Mouse (Mus musculus): Measurements from ENCODE around the gene Mki67.

Mki67 gene

DNA sequence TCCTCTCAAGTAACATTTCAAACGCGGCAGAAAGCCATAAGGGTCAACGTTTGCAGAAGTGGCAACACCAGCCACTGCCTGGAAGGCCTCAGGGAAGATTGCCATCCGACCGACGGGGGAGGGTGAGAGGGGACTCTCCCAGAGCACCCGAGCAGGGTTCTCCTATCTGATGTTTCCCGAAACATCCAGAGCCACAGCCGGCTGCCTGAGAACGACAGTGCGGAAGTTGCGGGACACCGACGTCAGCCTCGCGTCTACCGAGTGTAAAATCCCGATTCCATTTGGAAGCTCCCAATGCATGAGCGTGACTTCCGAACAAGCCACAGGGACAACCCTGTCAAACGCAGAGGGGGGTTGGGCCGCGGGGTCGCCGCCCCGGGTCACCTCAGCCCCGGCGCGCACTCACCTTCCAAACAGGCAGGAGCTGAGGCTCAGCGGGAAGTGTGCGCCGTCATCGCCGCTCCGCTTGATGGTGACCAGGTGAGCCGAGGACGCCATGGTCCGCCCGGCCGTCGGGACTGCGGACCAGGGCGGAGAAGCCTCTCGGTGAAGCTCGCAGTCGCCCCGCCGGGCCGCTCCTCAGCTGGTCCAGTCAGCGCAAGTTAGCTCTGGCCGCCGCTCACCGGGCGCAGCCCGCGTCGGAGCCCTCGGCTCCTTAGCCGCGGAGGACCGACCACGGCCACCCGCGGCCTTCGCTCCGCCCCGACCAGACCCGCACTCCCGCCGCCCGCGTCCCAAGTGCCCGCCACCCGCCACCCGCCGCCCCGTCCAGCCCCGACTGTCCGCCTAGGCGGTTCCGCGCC, at the start of gene Mki67:
Gene Mki67, minus strand, starts transcription at position 720 of the 803 bp plus-strand sequence.
- peak; percentile 48 for DNase-seq

DNA sequence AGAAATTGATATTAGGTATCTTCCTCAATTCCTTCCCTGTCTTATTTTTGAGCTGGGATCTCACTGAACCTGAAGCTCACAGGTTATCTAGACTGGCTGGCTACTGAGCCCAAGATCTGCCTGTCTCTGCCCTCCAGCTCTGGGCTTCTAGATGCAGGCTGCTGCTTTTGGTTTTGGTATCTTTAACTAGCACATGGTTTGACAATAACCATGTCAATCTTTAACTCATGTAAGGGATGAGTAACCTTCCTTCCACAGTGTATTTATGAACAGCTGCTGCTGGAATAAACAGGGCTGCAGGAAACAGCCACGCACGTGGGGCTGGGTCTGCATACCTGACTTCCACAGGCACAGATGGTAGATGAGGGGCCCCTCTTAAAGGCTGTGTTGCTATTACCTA, 47.1 kb upstream of the Mki67 start:
- DNase-seq: no peak

DNA sequence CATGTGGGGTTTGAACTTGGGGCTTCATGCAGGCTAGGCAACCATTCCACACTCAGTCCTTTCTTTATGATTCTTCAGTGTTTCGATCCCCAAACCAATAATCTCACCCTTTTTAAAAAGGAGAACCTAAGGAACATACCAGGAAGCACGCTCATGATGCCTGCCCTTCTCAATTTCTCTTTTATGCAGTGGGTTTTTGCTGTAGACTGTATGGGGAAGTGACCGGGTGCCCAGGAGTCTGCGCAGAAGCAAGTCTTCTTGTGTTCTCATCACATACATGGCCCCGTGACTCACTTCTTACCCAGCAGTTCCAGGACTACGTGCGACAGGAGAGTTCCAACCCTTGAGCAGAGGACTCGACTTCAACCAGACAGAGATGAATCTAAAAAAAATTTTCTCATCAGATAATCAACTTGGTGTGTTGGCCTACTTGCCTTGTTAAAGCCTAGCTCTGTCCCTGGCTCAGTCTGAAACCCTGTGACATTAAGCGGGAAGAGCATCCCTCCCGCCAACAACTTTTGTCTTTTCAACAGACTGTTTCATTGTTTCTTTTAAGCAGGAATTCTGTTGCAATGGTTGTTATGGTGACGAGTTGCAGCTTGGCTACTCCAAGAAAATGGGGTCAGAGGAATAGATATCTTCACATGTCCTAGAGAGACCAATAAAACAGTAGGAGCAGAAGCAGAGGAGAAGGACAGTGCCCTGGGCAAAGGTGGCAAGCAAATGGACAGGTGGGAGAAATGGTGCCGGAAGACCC, 42.8 kb upstream of the Mki67 start:
- peak; percentile 94 for DNase-seq

DNA sequence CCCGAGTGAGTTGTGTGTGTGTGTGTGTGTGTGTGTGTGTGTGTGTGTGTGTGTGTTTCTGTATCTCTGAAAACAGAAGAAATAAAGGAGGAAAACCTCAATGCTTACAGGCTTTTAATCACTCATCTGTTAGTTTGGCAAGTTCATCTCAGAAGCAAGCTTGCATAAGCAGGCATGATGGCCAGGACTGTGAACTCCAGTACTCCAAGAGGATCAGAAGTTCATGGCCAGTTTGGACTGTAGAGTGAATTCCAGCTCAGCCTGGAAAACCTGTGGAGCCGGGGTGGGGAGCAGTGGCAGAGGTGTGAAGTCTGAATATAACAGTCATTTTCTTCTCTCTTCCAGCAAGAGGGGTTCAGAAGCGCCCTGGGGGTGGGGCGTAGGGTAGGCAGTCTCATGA, 42.0 kb upstream of the Mki67 start:
- no peak for DNase-seq

DNA sequence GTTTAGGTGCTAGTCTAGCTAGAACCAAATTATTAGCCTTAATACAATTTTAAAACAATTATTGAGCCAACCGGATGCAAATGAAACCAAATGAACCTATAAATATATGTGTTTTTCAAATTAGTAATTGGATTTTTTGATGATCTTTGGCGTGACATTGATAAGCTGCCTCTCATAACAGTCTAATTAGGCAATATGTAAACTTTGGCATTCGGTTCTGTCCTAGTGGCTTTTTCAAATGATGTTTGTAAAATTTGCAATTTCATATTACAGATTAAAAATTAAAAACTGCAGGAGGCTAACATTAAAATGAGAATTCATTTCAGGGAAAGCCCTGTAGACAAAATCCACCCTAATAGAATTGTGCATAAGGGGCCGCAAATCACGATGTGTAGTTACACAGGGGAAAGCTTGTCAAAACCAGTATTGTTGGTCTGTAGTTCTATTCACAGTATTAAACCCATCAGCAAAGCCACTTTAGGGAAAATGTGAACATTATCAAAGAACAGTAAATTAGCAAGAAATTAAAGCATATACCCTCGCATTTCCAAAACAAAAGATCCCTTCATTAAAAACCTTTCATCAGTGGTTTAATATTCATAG, 40.9 kb upstream of the Mki67 start:
- no peak for DNase-seq

DNA sequence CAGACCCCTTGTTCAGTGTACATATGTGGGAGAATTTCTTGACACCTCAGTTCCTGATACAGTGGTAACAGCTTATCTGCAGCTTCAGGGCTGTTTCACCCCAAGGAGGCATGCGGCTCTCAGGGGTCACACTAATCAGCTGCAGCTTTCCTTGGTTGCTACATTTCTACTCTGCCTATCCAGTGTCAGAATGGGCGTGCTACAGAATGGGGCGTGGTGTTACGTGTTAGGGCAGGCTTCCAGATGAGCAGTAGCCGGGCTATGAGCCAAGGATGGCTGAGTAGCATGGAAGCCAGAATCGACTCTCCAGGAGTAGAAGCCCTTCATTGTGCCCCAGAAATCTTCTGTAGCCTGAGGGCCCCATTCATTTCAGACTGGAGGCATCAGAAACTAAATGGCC, 32.8 kb upstream of the Mki67 start:
- no peak for DNase-seq

DNA sequence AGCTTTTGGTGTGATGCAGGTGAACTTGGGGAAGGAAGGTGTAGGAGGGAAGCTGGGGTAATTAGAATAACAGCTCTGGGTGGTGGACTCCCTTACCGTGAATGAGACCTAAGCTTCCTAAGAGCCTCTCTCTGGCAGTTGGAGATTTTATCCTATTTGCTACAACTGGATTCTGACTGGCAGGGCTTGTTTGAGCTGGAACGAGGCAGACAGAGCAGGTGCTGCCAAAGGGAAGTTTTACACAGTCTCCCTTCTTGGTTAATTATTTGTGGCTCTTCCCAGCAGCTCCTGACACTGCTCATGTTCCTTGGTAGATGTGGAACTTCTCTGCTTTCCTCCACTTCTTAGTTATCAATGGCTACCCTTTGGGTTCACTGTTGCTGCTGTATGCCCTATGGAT, 30.9 kb upstream of the Mki67 start:
- no peak for DNase-seq

DNA sequence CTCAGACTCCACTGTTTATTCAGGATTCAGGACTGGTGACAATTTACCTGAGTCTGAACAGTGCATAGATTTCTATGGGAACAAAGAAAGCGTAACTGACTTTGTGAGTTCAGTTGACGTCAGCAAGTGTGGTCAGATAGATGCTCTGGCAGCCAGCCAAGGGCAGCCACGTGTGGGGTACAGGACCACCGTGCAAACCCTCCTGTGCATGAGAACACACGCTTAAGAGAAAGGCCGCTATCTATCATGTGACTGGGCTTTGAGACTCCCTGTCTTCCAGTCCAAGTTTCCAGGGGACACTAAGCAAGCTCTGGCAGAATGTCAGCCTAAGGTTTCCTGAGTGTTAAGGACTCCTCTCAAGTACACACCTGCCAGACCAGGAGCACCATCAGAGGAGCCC, 30.4 kb upstream of the Mki67 start:
- no peak for DNase-seq

DNA sequence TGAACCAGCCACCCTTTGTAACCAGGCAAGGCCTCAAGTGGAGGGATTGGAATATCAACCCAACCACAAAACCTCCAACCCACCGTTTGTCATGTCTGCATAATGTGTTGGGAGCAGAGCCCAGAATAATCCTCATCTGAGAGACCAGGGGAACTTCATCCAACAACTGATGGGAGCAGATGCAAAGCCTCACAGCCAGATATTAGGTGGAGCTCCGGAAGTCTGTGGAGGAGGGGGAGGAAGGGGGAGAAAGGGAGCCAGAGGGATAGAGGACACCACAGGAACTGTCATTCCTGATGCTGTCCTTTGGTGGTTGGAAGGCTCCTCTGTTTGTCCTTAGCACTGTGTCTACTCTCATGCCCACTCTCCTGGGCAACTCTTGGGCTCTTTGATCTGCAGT, 28.9 kb upstream of the Mki67 start:
- no peak for DNase-seq

DNA sequence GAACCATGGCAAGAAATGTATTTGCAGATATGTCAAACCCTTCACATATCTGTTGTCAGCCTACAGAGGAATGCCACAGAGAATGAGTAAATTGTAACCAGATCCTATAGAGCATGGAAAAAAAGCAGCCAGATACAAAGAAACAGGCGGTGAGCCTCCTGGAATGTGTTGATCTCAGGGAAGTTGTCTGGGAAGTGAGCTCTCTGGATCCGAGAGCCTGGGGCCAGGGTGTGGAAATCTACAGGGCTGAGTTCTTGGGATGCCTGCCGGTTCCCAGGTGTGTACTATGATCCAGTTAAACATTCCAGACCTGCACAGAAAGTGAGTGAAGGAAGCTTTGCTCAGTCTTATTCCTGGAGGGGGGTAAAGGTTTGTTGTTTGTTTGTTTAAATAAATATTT, 24.3 kb upstream of the Mki67 start:
- no peak for DNase-seq

DNA sequence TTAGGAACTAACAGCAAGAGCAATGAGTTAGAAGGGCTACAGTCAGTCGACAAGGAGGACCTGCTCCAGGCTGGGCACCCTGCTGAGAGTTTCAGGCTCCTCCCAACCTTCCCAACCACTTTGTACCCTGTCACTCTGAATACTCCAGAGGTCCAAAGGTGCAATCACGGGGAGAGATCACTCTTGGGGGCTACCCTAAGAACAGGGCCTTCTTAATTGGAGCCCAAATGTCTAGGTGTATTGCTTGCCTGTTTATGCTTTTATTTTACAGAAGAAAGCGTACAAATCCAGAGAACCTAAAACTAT, 20.4 kb upstream of the Mki67 start:
- DNase-seq: no peak

DNA sequence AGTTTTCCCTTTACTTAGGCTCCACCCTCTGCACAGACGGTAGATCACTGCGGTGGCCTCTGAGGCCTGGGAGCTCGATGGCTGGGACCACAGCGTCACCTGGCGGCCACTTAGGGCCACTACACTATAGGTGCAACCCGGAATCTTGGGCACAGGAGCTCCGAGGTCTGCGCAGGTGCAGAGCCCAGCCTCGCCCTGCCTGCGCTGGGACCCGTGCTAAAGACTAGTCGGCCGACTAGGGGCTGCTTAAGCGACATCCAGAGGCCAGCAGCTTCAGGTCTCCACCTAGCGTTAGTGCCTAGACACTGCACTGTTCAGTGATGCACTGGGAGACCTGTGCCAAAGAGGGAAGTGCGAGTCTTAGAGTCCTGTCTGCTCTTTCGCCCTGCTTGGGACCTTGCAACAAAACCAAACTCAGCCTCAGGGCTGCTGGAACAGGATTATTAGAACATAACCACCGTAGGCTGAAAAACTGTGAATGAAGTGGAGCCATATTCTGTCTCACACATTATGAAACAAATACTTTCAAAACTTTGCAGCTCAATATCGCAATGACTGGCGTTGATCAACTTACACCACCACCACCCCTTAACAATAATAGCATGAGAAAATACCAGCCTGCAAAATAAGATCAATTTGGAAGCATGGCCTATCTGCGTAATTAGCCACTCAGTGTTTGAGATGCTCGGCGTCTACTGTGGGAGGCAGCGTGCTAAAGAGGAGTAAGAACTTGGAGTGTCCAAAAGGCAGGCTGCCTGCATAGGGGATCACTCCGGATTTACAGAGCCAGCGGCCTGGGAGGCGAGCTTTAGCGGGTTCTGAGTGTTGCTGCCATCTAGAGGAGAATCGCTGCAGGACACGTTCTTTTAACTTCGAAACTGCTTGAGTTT, 19.8 kb upstream of the Mki67 start:
- peak; percentile 89 for DNase-seq

DNA sequence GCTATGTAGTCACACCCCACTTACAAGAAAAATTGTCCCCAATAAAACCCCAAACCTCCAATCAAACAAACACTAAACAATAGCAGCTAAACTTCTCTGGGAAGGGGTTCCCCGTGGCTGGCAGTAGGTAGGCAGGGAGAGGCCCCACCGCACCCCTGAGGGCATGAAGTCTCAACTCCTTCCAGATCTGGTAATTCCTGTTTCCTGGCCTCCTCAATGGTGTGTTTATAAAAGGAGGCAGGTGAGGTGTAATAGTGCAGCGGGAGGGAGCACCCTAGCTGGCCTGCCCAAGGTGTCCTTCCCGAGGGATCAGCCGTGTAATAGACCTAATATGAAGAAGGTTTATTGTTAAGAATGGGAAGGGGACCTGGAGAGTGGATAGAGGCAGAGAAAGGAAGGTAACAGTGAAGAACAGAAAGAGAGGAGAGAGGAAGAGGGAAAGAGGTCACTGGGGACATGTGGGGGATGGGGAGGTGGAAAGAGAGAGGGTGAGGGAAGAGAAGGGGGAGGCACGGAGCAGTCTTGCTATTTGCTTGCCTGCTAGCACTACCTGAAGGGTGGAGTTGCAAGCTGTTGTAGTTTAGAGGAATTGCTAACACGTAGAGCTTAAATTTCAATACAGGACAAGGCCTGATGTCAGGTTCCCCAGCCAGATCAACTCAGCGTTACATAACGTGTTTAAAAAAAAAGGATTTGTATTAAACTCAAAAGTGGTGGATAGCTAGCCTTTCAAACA, 18.9 kb upstream of the Mki67 start:
- no peak for DNase-seq

DNA sequence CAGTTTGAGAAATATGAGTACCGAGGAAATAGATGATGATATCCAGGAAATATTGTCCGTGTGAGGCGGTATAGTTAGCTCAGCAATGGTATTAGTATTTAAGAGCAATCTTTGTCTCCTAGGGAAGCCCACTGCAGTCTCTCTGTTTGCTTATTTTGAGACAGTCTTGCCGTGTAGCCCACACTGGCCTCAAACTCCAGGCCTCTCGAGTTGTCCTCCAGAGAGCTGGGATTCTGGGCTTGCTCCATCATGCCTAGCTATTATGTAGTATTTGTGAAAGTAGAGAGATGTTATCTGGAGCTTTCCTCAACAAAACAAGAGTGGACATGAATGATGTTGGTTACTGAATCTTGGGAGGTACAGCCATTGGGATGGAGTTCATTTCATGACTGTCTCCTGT, 18.2 kb upstream of the Mki67 start:
- no peak for DNase-seq

DNA sequence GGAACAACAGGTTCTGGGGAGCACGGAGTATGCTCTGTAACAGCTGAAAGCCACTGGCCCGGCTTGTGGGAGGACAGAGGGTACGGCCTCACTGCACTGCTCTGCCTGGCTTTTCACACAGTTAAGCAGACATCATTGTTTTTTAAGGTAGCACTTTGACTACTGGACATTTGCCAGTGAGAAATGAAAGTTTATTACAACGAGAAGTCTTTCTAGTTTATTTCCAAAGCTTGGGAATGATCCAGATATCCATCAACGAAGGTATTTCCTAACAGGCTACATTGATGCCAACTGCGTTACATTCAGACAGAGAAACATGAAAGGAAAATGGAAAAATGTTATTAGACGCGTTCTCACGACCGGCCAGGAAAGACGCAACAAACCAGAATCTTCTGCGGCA, 11.9 kb upstream of the Mki67 start:
- DNase-seq: no peak

DNA sequence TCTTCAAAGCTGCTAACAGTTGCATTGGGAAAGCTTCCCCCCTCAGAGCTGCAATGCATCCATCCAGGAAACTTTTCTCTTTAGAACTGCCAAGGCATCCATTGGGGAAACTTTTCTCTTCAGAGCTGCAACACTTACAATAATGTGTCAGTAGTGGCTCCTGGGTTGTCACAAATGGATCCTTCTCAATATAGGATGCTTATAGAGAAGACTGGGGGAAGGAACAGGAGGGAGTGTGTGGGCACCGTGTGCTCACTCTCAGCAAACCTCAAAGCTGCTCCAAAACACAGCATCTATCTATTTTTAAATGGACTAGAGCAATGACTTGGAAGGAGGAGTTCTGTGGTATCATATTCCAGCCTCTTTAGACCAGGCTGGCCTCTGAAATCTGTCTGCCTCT, 10.5 kb upstream of the Mki67 start:
- DNase-seq: no peak

DNA sequence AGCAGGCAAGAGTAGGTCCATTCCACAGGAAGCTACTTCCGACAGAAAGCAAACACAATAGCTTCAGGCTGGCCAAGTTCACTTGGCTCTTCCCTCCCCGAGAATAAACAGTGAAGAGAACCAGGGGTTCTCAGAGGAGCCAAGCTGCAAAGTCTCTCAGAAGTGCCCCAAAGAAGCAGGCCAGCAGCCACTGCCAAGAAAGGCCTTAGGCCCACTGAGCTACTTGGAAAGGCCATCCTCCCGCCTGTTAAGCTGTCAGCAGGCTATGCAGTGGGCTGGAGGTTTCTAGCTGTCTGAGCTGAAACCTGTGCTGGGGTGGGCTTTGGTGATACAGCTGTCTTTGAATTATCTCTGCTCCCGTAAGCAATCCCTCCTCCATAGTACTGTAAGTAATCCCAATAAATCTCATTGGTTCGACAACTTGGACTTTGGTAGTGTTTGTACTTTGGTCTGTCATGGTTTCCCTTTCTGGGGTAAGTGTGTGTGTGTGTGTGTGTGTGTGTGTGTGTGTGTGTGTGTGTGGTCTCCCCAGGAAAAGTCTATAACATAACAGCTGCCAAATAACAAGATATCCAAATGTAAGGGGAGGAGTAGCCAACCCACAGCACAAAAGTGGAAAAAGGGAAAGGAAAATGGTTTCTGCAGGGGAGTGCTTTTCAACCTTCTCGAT, 7.6 kb upstream of the Mki67 start:
- no peak for DNase-seq

DNA sequence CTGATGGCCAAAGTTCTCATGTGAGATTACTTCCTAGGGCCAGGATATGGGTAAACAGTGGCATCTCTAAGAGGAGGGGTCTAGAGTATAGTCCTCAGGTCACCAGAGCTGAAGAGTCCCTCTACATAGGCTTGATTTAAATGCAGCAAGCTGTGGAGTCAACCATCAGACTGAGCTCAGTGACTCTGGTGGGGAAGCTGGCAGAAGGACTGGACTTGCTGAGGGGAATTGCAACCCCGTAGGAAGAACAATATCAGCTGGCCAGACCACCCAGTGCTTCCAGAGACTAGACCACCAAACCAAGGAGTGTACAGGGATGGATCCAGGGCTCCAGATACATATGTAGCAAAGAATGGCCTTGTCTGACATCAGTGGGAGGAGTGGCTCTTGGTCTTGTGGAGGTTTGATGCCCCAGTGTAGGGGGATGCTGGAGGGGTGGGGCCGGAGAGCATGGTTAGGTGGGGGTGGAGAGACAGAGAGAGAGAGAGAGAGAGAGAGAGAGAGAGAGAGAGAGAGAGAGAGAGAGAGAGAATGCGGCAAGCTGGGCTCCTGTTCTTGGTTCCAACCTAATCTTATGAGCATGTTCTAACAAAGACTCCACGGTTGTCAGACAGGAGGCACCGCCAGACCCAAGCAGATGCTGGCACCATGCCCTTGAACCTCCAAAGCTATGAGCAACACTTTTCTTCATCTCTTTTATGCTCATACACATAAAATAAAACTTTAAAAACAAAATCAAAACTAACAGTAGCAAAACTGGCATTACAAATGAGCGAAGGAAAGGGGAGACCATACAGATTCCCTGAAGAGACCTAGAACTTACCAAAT, 6.1 kb upstream of the Mki67 start:
- no peak for DNase-seq

DNA sequence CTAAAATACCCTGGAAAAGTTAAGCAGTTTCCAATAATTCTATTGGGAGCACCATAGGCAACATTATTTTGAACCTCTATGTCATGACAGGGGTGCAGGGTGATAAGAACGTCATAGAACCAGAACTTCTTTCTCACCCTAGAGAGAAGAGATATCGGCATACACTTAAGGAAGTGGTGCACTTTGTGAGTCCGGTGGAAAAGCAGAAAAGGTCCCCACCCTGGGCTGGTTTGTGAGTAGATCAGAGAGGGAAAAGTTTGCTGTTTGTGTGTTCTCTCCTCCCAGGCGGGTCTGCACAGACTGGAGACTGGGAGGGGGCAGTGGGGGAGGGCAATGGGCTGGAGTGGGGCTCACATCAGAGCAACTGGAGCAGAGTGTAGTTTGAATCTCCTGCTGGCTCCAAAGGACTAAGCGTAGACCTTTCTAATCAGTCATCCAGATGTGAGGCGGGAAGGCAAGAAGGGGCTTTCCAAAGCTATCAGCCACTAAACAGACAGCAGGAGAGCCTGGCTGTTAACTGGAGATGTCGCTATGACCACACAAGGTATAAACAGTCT, 5.4 kb upstream of the Mki67 start:
- DNase-seq: no peak

DNA sequence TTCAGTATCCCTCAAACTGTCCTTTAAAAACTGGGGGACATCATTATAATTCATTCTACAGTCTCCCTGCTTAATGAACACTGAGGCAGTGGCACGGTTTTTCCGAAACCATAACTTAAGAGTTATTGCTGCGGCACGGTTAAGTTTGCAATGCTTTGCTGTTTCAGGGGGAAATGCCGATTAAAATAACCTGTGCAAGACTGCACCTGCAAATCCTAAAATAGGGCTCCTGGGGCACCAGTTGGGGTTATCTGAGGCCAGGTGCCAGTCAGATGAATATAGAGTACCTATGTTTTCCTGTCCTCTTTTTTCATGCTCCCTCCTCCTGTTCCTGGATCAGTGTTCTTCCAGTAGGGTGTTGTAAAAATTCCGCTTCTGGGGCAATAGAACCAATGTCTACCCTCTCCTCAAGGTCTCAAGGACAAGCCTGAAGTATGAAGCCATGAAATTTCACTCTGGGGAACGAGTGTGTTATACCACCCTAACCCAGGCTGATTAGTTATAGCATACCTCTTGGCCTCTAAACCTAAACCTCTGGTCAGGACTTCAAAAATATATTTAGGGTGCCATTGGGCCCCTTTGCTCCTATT, 902 bp upstream of the Mki67 start:
- DNase-seq: no peak

All from retina, postnatal 1 day (tissue).